Mouse (Mus musculus) G1E-ER4 (cell line): ENCODE data around the gene Dnttip1. TPM values are rescaled to one million over a fixed set of nuclear protein-coding genes. Genes with fewer than 3 reads are reported as not detected.

ENCODE experiments used
- GATA1 ChIP-seq: IDR thresholded peaks from one replicate; pipeline ENCODE4 v1.8.0; 2012; ENCODE audit warnings: low read length, inconsistent platforms
- polyA plus RNA-seq: library from polyadenylated mRNA; stranded (reverse); fragments of >175 nt; gene quantifications from 2 replicates; pipeline ENCODE4 v1.2.3, GENCODE M21; 2012

Dnttip1 gene
- polyA plus RNA-seq, 1 experiment = 212 TPM

- no peak for TF ChIP-seq GATA1
These were observed 796 bp upstream of the Dnttip1 start for GRCm38 (mm10) chr2:164744987-164745386.

GRCm38 (mm10) chr2:164746693-164747092 lies 910 bp downstream of the Dnttip1 start:
- no peak for TF ChIP-seq GATA1

- TF ChIP-seq GATA1 = no peak
These were observed 2.4 kb downstream of the Dnttip1 start for GRCm38 (mm10) chr2:164748191-164748590.

- no peak for TF ChIP-seq GATA1
These were observed 3.2 kb downstream of the Dnttip1 start for GRCm38 (mm10) chr2:164748991-164749390.

- no peak for TF ChIP-seq GATA1
These were observed 6.7 kb downstream of the Dnttip1 start for GRCm38 (mm10) chr2:164752454-164752853.

- no peak for TF ChIP-seq GATA1
These were observed 8.3 kb downstream of the Dnttip1 start for GRCm38 (mm10) chr2:164754105-164754504.

- no peak for TF ChIP-seq GATA1
These were observed 9.0 kb downstream of the Dnttip1 start for GRCm38 (mm10) chr2:164754800-164755199.

- no peak for TF ChIP-seq GATA1
These were observed 12.1 kb downstream of the Dnttip1 start for GRCm38 (mm10) chr2:164757841-164758240.

GRCm38 (mm10) chr2:164758692-164759091 lies 12.9 kb downstream of the Dnttip1 start:
- no peak for TF ChIP-seq GATA1

GRCm38 (mm10) chr2:164760059-164760833 lies 14.5 kb downstream of the Dnttip1 start:
- TF ChIP-seq GATA1 = no peak

GRCm38 (mm10) chr2:164761502-164761901 lies 15.7 kb downstream of the Dnttip1 start:
- TF ChIP-seq GATA1 = no peak

- no peak for TF ChIP-seq GATA1
These were observed 16.2 kb downstream of the Dnttip1 start for GRCm38 (mm10) chr2:164761971-164762370.

- TF ChIP-seq GATA1 = no peak
These were observed 16.8 kb downstream of the Dnttip1 start for GRCm38 (mm10) chr2:164762593-164762992.

- TF ChIP-seq GATA1 = no peak
These were observed 20.1 kb downstream of the Dnttip1 start for GRCm38 (mm10) chr2:164765841-164766240.

- no peak for TF ChIP-seq GATA1
These were observed 22.2 kb downstream of the Dnttip1 start for GRCm38 (mm10) chr2:164767812-164768540.

GRCm38 (mm10) chr2:164769258-164770037 lies 23.7 kb downstream of the Dnttip1 start, which contains the start of gene Ube2c:
TSS of gene Ube2c (plus strand) at chr2:164769898.
- TF ChIP-seq GATA1 = no peak
